Mouse (Mus musculus) heart, embryonic 16.5 days (tissue): Measurements from ENCODE around the gene Pkhd1. TPM values are rescaled to one million over a fixed set of nuclear protein-coding genes. Genes with fewer than 3 reads are reported as not detected.

Source experiments
- ATAC-seq: fragments of 200-750 bp; cut with Nextera tagmentation; replicated peaks from 2 replicates; pipeline ENCODE4 v1.8.0; 2017; ENCODE audit warnings: moderate number of reproducible peaks; ENCODE audit not compliant: insufficient read depth, low FRiP score; ENCODE audit errors: extremely low read depth
- H3K27ac ChIP-seq: fragments of 300-500 bp; sonication (generic); 2 replicates; pipeline ENCODE4 v1.5.1; 2014; ENCODE audit warnings: mild to moderate bottlenecking, low read length, control low read depth, moderate library complexity
- H3K27me3 ChIP-seq: fragments of 300-500 bp; sonication (generic); 2 replicates; pipeline ENCODE4 v1.6.1; 2014; ENCODE audit warnings: low read length, mixed read lengths; ENCODE audit not compliant: control insufficient read depth, insufficient read depth
- H3K36me3 ChIP-seq: fragments of 300-500 bp; sonication (generic); 2 replicates; pipeline ENCODE4 v1.6.1; 2014; ENCODE audit not compliant: control insufficient read depth, insufficient read depth
- H3K4me1 ChIP-seq: fragments of 300-500 bp; sonication (generic); 2 replicates; pipeline ENCODE4 v1.6.1; 2014; ENCODE audit warnings: low read length, mixed read lengths; ENCODE audit not compliant: control insufficient read depth, insufficient read depth
- H3K4me2 ChIP-seq: fragments of 300-500 bp; sonication (generic); 2 replicates; pipeline ENCODE4 v1.6.1; 2014; ENCODE audit warnings: low read depth, mild to moderate bottlenecking, control low read depth, low read length
- H3K4me3 ChIP-seq: fragments of 300-500 bp; sonication (generic); 2 replicates; pipeline ENCODE4 v1.5.1; 2014; ENCODE audit warnings: mild to moderate bottlenecking, control low read depth, low read length
- H3K9ac ChIP-seq: fragments of 300-500 bp; sonication (generic); 2 replicates; pipeline ENCODE4 v1.6.1; 2014; ENCODE audit warnings: low read length, control low read depth
- H3K9me3 ChIP-seq: fragments of 300-500 bp; sonication (generic); replicated peaks from 2 replicates; pipeline ENCODE4 v1.6.1; 2016; ENCODE audit warnings: low read length; ENCODE audit not compliant: control insufficient read depth
- WGBS: fragments of 180-500 bp; shearing (Covaris S2); extraction: QIAGEN DNeasy Blood & Tissue Kit; methylation state at CpG from one replicate; pipeline ENCODE4 v1.1.7; 2014; 5-methylcytosine and 5-hydroxymethylcytosine counted together
- polyA plus RNA-seq: library from polyadenylated mRNA; unstranded; fragments of >200 nt; fragmentation: Nextera tagmentation; extraction: Ambion mirVana; gene quantifications from 2 replicates; pipeline ENCODE4 v1.2.1, GENCODE M21; 2015

Gene Pkhd1
- polyA plus RNA-seq, 1 experiment from 2014 or later, result not detected

- 59% methylated on average over 4 of the region's 4 CpGs for WGBS
- H3K9ac ChIP-seq, result no peak overlapping the region
- no peak for ATAC-seq
Measured at GRCm38 (mm10) chr1:20398319-20398718, 219.5 kb downstream of the Pkhd1 start.

GRCm38 (mm10) chr1:20364437-20364836 lies 253.4 kb downstream of the Pkhd1 start:
- ATAC-seq, result no peak
- Histone ChIP-seq H3K27me3 (no peaks in the 10 kb centered on the region), H3K27ac (no peak overlapping the region), H3K4me2 (no peak overlapping the region), H3K9me3 (no peaks in the 10 kb centered on the region), H3K4me3 (no peak overlapping the region), H3K9ac (no peak overlapping the region), H3K4me1 (no peaks in the 10 kb centered on the region), H3K36me3 (no peaks in the 10 kb centered on the region)
- WGBS, result 65% methylated on average over 1 of the region's 1 CpGs

More at GRCm38 (mm10) chr1:20398319-20398718, 219.5 kb downstream of the Pkhd1 start:
- no peaks in the 10 kb centered on the region for H3K9me3 ChIP-seq
- H3K4me2 ChIP-seq, result no peak overlapping the region
- H3K27ac ChIP-seq, result no peak overlapping the region
- no peak overlapping the region for H3K4me3 ChIP-seq
- H3K4me1 ChIP-seq, result no peaks in the 10 kb centered on the region
- no peaks in the 10 kb centered on the region for H3K27me3 ChIP-seq
- no peaks in the 10 kb centered on the region for H3K36me3 ChIP-seq

GRCm38 (mm10) chr1:20344651-20345050 lies 273.2 kb downstream of the Pkhd1 start:
- Histone ChIP-seq H3K27me3 (no peaks in the 10 kb centered on the region), H3K9me3 (no peaks in the 10 kb centered on the region), H3K27ac (no peak overlapping the region), H3K4me1 (no peaks in the 10 kb centered on the region), H3K36me3 (no peaks in the 10 kb centered on the region), H3K4me3 (no peak overlapping the region), H3K9ac (no peak overlapping the region), H3K4me2 (no peak overlapping the region)
- ATAC-seq, result no peak
- WGBS, result 44% methylated on average over 3 of the region's 3 CpGs

GRCm38 (mm10) chr1:20311485-20311884 lies 306.4 kb downstream of the Pkhd1 start:
- Histone ChIP-seq H3K27ac (no peak overlapping the region), H3K9me3 (no peaks in the 10 kb centered on the region), H3K4me2 (no peak overlapping the region), H3K4me3 (no peak overlapping the region), H3K4me1 (no peaks in the 10 kb centered on the region), H3K9ac (no peak overlapping the region), H3K36me3 (no peaks in the 10 kb centered on the region), H3K27me3 (no peaks in the 10 kb centered on the region)
- no peak for ATAC-seq
- WGBS, result 3% methylated on average over 2 of the region's 2 CpGs

DNA sequence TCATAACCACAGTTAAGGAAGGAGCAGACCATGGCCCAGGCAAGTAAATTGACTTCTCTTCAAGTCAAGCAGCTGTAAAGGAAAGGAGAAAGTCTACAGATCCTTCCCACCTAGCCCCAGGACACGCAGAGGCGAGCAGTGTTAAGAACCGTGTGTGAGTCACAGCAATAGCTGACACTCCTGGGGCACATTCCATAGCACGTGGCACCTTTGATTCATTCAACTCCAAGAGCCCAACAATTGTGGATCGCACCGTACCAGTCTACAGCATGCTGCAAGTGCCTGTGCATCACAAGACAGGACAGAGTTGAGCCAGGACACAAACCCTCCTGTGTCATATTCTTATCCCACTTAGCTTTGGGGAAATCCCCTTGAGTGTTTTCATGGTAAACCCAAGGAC lies 306.9 kb downstream of the Pkhd1 start:
- H3K36me3 ChIP-seq, result no peaks in the 10 kb centered on the region
- H3K4me1 ChIP-seq, result no peaks in the 10 kb centered on the region
- WGBS, result 61% methylated on average over 6 of the region's 6 CpGs
- H3K27ac ChIP-seq, result no peak overlapping the region
- no peak overlapping the region for H3K9ac ChIP-seq
- H3K4me3 ChIP-seq, result no peak overlapping the region
- H3K9me3 ChIP-seq, result no peaks in the 10 kb centered on the region
- no peak for ATAC-seq
- no peak overlapping the region for H3K4me2 ChIP-seq
- H3K27me3 ChIP-seq, result no peaks in the 10 kb centered on the region

GRCm38 (mm10) chr1:20306116-20306515 lies 311.7 kb downstream of the Pkhd1 start:
- Histone ChIP-seq H3K9ac (no peak overlapping the region), H3K27ac (no peak overlapping the region), H3K4me2 (no peak overlapping the region), H3K36me3 (no peaks in the 10 kb centered on the region), H3K27me3 (no peaks in the 10 kb centered on the region), H3K9me3 (no peaks in the 10 kb centered on the region), H3K4me1 (no peaks in the 10 kb centered on the region), H3K4me3 (no peak overlapping the region)
- no peak for ATAC-seq
- WGBS, result 51% methylated on average over 3 of the region's 3 CpGs

GRCm38 (mm10) chr1:20302943-20303578 lies 314.8 kb downstream of the Pkhd1 start:
- Histone ChIP-seq H3K36me3 (no peaks in the 10 kb centered on the region), H3K27me3 (no peaks in the 10 kb centered on the region), H3K9me3 (no peaks in the 10 kb centered on the region), H3K9ac (no peak overlapping the region), H3K4me1 (no peaks in the 10 kb centered on the region), H3K4me2 (no peak overlapping the region), H3K27ac (no peak overlapping the region), H3K4me3 (no peak overlapping the region)
- ATAC-seq, result no peak
- 65% methylated on average over 6 of the region's 6 CpGs for WGBS

DNA sequence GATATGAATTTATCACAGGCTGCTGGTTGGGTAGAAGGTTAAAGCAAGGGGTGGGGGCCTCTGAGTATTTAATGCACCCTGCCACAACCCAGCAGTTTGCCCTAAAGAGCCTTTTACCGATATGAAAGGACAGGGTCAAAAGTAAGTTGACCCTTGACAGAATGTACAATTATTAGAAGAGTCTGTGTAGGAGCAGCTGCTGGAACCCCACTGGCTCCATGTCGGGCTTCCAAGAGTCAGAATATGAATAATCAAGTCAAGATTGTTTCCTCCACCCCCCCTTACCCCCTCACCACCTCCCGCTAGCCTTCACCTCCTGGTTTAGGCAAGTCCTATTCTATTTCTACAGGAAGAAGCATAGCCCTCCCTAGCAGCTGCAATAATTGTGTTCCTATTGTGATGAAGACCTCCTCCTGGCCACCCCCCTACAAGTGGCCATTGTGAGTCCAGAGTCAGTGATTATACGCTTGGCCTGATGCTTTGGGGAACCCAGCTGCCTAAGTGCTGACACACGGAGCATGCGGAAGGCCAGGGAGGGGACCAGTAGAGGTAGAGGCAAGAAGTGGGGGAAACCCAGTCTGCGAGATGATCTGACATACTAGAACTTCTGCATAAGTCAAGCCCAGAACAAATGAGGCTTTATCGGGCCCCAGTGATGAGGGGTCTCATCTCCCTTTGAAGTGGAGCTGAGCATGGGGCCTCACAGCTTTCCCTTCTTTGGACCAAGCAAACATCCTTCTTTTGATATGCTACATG lies 315.5 kb downstream of the Pkhd1 start:
- Histone ChIP-seq H3K27me3 (no peaks in the 10 kb centered on the region), H3K9me3 (no peaks in the 10 kb centered on the region), H3K4me2 (no peak overlapping the region), H3K4me1 (no peaks in the 10 kb centered on the region), H3K36me3 (no peaks in the 10 kb centered on the region), H3K4me3 (no peak overlapping the region), H3K27ac (no peak overlapping the region), H3K9ac (no peak overlapping the region)
- 77% methylated on average over 8 of the region's 8 CpGs for WGBS
- no peak for ATAC-seq

DNA sequence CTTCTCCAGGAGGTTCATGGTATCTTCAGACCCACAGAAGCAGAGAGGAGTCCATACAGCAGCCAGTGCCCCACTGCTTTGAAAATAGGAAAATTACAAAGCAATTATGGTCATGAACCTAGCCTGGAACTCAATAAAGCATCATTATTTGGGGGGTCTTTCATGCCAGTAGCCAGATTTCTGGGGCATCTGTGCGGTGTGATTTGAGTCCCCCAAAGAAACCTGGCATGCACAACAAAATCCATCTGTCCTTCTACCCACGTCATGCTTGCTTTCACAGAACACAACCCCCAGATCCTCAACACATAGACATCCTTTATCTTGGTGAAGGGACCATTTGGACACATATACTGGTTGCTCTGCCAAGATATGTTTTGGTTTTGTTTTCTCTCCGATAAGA lies 316.2 kb downstream of the Pkhd1 start:
- H3K4me2 ChIP-seq, result no peak overlapping the region
- no peaks in the 10 kb centered on the region for H3K27me3 ChIP-seq
- no peaks in the 10 kb centered on the region for H3K4me1 ChIP-seq
- H3K27ac ChIP-seq, result no peak overlapping the region
- WGBS, result 77% methylated on average over 3 of the region's 3 CpGs
- H3K4me3 ChIP-seq, result no peak overlapping the region
- H3K36me3 ChIP-seq, result no peaks in the 10 kb centered on the region
- H3K9me3 ChIP-seq, result no peaks in the 10 kb centered on the region
- ATAC-seq, result no peak
- no peak overlapping the region for H3K9ac ChIP-seq
